Mouse (Mus musculus): Measurements from ENCODE around the gene Taf12. TPM values are rescaled to one million over a fixed set of nuclear protein-coding genes. Genes with fewer than 3 reads are reported as not detected.
A peak's percentile ranks its signal among the peaks of the same experiment; 100 is the strongest.

The Taf12 gene
- polyA plus RNA-seq, 1 experiment from 2014 or later = 39.8 TPM

DNA sequence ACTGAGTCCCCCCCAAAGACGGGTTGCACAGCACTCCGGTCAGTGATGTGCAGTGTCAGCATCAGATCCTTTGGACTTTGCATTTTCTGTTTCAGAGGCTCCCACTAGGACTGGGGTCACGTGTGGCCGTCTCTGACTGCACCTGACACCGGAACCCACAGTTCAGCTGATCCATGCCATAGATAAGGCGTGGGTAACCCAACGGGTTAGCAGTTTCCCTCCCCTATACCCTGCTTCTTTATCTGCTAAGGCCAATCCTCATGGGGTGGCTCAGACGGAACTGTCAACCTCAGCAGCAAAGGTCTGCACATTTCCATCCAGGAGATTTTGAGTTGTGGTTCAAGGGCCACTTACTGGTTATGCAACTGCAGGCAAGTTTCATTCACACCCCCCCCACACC lies 31.1 kb downstream of the Taf12 start:
- Histone ChIP-seq H3K4me3 (ENCODE audit: low read depth, low read length) (no peak overlapping the region), H3K4me2 (ENCODE audit: low read depth, low read length) (no peak overlapping the region), H3K36me3 (ENCODE audit: control insufficient read depth, insufficient read depth, low read length) (peaks cover 5% of the 10 kb centered on the region; the same call in 1 of the 2 replicates), H3K27ac (ENCODE audit: low read depth, low read length) (no peak overlapping the region), H3K4me1 (ENCODE audit: control insufficient read depth, insufficient read depth, low read length) (peaks cover 6% of the 10 kb centered on the region), H3K9me3 (ENCODE audit: control insufficient read depth, low read length) (no peaks in the 10 kb centered on the region), H3K9ac (replicated peaks; ENCODE audit: low read depth, low read length) (no peak overlapping the region), H3K27me3 (ENCODE audit: control insufficient read depth, insufficient read depth, low read length) (no peaks in the 10 kb centered on the region)
- no peak for ATAC-seq (ENCODE audit: low read depth)
- WGBS = 90% methylated on average over 8 of the region's 8 CpGs

GRCm38 (mm10) chr4:132306004-132306403 lies 31.8 kb downstream of the Taf12 start:
- H3K9me3 ChIP-seq (ENCODE audit: control insufficient read depth, low read length) = no peaks in the 10 kb centered on the region
- H3K36me3 ChIP-seq (ENCODE audit: control insufficient read depth, insufficient read depth, low read length) = peaks cover 12% of the 10 kb centered on the region; the same call in 1 of the 2 replicates
- H3K27me3 ChIP-seq (ENCODE audit: control insufficient read depth, insufficient read depth, low read length) = no peaks in the 10 kb centered on the region
- H3K4me3 ChIP-seq (ENCODE audit: low read depth, low read length) = no peak overlapping the region
- H3K27ac ChIP-seq (ENCODE audit: low read depth, low read length) = no peak overlapping the region
- 68% methylated on average over 6 of the region's 6 CpGs for WGBS
- ATAC-seq (ENCODE audit: low read depth) = no peak
- H3K9ac ChIP-seq (replicated peaks; ENCODE audit: low read depth, low read length) = no peak overlapping the region
- peaks cover 9% of the 10 kb centered on the region for H3K4me1 ChIP-seq (ENCODE audit: control insufficient read depth, insufficient read depth, low read length)
- H3K4me2 ChIP-seq (ENCODE audit: low read depth, low read length) = no peak overlapping the region

- under 1% methylated on average over 41 of the region's 41 CpGs for WGBS
- H3K9me3 ChIP-seq (ENCODE audit: control insufficient read depth, low read length) = no peaks in the 10 kb centered on the region
Observed at GRCm38 (mm10) chr4:132308437-132309139, 34.4 kb downstream of the Taf12 start.

DNA sequence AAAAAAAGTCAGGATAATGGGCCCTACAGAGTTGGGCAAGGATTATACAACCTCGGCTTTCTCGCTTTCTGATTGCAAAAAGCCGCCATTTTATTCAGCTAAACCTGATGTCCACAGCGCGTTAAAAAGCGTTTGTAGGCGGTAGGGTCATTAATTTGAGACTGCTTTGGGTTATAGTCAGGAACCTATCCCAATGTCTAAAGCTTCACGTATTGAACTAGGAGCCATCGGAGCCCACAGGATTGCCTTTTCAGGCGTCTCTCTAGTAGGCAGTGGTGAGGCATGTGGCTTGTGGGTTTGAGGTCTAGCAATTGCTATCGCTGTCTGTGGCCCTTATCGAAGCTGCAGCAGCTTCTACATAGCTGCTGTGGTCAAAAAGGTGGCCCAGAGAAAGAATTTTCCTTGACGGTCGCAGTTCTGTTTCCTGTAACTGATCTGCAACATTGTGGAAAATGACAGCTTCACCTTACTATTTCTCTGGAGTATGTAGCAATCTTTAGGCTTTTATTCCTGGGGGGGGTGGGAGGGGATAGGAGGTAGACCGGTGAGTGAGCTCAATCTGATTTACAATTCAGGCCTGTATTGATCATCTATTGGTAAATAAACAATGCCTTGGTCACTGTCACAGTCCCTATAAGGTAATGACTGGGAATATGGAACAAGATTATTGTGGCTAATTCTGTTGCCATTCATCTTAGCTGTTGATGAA lies 35.1 kb downstream of the Taf12 start:
- peaks cover 9% of the 10 kb centered on the region for H3K4me1 ChIP-seq (ENCODE audit: control insufficient read depth, insufficient read depth, low read length)
- H3K27me3 ChIP-seq (ENCODE audit: control insufficient read depth, insufficient read depth, low read length) = no peaks in the 10 kb centered on the region
- ATAC-seq (ENCODE audit: low read depth) = 0 out of 2 replicates have a peak, but pooled peaks have one; percentile 10
- H3K4me3 ChIP-seq (ENCODE audit: low read depth, low read length) = peak overlapping the region; percentile 71
- H3K27ac ChIP-seq (ENCODE audit: low read depth, low read length) = peak overlapping the region; percentile 95
- H3K9me3 ChIP-seq (ENCODE audit: control insufficient read depth, low read length) = no peaks in the 10 kb centered on the region
- WGBS = under 1% methylated on average over 15 of the region's 15 CpGs
- H3K9ac ChIP-seq (replicated peaks; ENCODE audit: low read depth, low read length) = peak overlapping the region; percentile 98
- peaks cover 37% of the 10 kb centered on the region; the same call in 1 of the 2 replicates for H3K36me3 ChIP-seq (ENCODE audit: control insufficient read depth, insufficient read depth, low read length)
- peak overlapping the region; percentile 72 for H3K4me2 ChIP-seq (ENCODE audit: low read depth, low read length)

More at GRCm38 (mm10) chr4:132308437-132309139, 34.4 kb downstream of the Taf12 start:
- H3K27ac ChIP-seq (ENCODE audit: low read depth, low read length) = peak overlapping the region; percentile 95
- ATAC-seq (ENCODE audit: low read depth) = peak; percentile 94
- peak overlapping the region; percentile 71 for H3K4me3 ChIP-seq (ENCODE audit: low read depth, low read length)
- H3K9ac ChIP-seq (replicated peaks; ENCODE audit: low read depth, low read length) = peak overlapping the region; percentile 98
- peaks cover 9% of the 10 kb centered on the region for H3K4me1 ChIP-seq (ENCODE audit: control insufficient read depth, insufficient read depth, low read length)
- no peaks in the 10 kb centered on the region for H3K27me3 ChIP-seq (ENCODE audit: control insufficient read depth, insufficient read depth, low read length)
- H3K4me2 ChIP-seq (ENCODE audit: low read depth, low read length) = peak overlapping the region; percentile 72
- H3K36me3 ChIP-seq (ENCODE audit: control insufficient read depth, insufficient read depth, low read length) = peaks cover 30% of the 10 kb centered on the region; the same call in 1 of the 2 replicates

GRCm38 (mm10) chr4:132309849-132310472 lies 35.8 kb downstream of the Taf12 start:
- H3K36me3 ChIP-seq (ENCODE audit: control insufficient read depth, insufficient read depth, low read length) = peaks cover 37% of the 10 kb centered on the region; the same call in 1 of the 2 replicates
- peaks cover 9% of the 10 kb centered on the region for H3K4me1 ChIP-seq (ENCODE audit: control insufficient read depth, insufficient read depth, low read length)
- H3K27me3 ChIP-seq (ENCODE audit: control insufficient read depth, insufficient read depth, low read length) = no peaks in the 10 kb centered on the region
- H3K9me3 ChIP-seq (ENCODE audit: control insufficient read depth, low read length) = no peaks in the 10 kb centered on the region
- H3K9ac ChIP-seq (replicated peaks; ENCODE audit: low read depth, low read length) = peak overlapping the region; percentile 98
- peak overlapping the region; percentile 95; the same call in 1 of the 2 replicates for H3K27ac ChIP-seq (ENCODE audit: low read depth, low read length)
- 27% methylated on average over 10 of the region's 10 CpGs for WGBS
- H3K4me2 ChIP-seq (ENCODE audit: low read depth, low read length) = peak overlapping the region; percentile 72
- peak overlapping the region; percentile 71 for H3K4me3 ChIP-seq (ENCODE audit: low read depth, low read length)
- 0 out of 2 replicates have a peak, but pooled peaks have one; percentile 14 for ATAC-seq (ENCODE audit: low read depth)

GRCm38 (mm10) chr4:132311209-132311608 lies 37.0 kb downstream of the Taf12 start:
- Histone ChIP-seq H3K36me3 (ENCODE audit: control insufficient read depth, insufficient read depth, low read length) (peaks cover 38% of the 10 kb centered on the region; the same call in 1 of the 2 replicates), H3K9me3 (ENCODE audit: control insufficient read depth, low read length) (no peaks in the 10 kb centered on the region), H3K27me3 (ENCODE audit: control insufficient read depth, insufficient read depth, low read length) (no peaks in the 10 kb centered on the region), H3K4me2 (ENCODE audit: low read depth, low read length) (no peak overlapping the region), H3K9ac (replicated peaks; ENCODE audit: low read depth, low read length) (no peak overlapping the region), H3K4me3 (ENCODE audit: low read depth, low read length) (no peak overlapping the region), H3K4me1 (ENCODE audit: control insufficient read depth, insufficient read depth, low read length) (peaks cover 9% of the 10 kb centered on the region), H3K27ac (ENCODE audit: low read depth, low read length) (no peak overlapping the region)
- WGBS = 22% methylated on average over 1 of the region's 1 CpGs
- ATAC-seq (ENCODE audit: low read depth) = no peak

- no peak overlapping the region for H3K27ac ChIP-seq (ENCODE audit: low read depth, low read length)
- ATAC-seq (ENCODE audit: low read depth) = no peak
- no peak overlapping the region for H3K4me3 ChIP-seq (ENCODE audit: low read depth, low read length)
- WGBS = 55% methylated on average over 3 of the region's 3 CpGs
- no peak overlapping the region for H3K9ac ChIP-seq (replicated peaks; ENCODE audit: low read depth, low read length)
- peaks cover 9% of the 10 kb centered on the region for H3K4me1 ChIP-seq (ENCODE audit: control insufficient read depth, insufficient read depth, low read length)
- H3K9me3 ChIP-seq (ENCODE audit: control insufficient read depth, low read length) = no peaks in the 10 kb centered on the region
- H3K36me3 ChIP-seq (ENCODE audit: control insufficient read depth, insufficient read depth, low read length) = peaks cover 44% of the 10 kb centered on the region; the same call in 1 of the 2 replicates
- H3K4me2 ChIP-seq (ENCODE audit: low read depth, low read length) = no peak overlapping the region
- no peaks in the 10 kb centered on the region for H3K27me3 ChIP-seq (ENCODE audit: control insufficient read depth, insufficient read depth, low read length)
Observed at GRCm38 (mm10) chr4:132311801-132312200, 37.6 kb downstream of the Taf12 start.

DNA sequence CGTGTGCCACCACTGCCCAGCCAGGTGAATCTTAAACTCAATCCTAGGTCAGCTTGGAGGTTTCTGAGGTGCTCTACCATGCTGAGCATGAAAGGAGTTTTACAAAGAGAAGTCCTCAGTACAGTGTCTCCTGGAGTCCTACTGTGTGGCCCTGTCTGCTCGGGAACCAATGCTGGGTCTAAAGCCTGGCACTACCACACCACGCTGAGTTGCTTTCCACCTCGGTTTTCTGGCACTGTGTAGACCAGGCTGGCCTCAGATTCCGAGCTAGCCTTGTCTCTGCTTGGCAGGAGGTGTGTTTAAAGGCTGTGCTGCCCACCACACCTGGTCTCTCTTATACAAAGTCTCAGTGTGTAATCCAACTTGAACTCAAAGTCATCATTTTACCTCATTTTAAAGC lies 38.5 kb downstream of the Taf12 start:
- H3K36me3 ChIP-seq (ENCODE audit: control insufficient read depth, insufficient read depth, low read length) = peaks cover 50% of the 10 kb centered on the region; the same call in 1 of the 2 replicates

More for the DNA sequence above, 38.5 kb downstream of the Taf12 start:
- Histone ChIP-seq H3K27me3 (ENCODE audit: control insufficient read depth, insufficient read depth, low read length) (no peaks in the 10 kb centered on the region), H3K4me1 (ENCODE audit: control insufficient read depth, insufficient read depth, low read length) (peaks cover 9% of the 10 kb centered on the region), H3K4me2 (ENCODE audit: low read depth, low read length) (no peak overlapping the region), H3K4me3 (ENCODE audit: low read depth, low read length) (no peak overlapping the region), H3K27ac (ENCODE audit: low read depth, low read length) (no peak overlapping the region), H3K9me3 (ENCODE audit: control insufficient read depth, low read length) (no peaks in the 10 kb centered on the region), H3K9ac (replicated peaks; ENCODE audit: low read depth, low read length) (no peak overlapping the region)
- WGBS = 89% methylated on average over 5 of the region's 5 CpGs
- ATAC-seq (ENCODE audit: low read depth) = no peak
